Mouse (Mus musculus) brain, embryonic 14.5 days (tissue): ENCODE data around the gene Retnlb.

Source experiments
- CTCF ChIP-seq: fragments of 200-500 bp; IDR thresholded peaks from 2 replicates; pipeline ENCODE4 v1.5.1; 2012; ENCODE audit warnings: inconsistent platforms, mild to moderate bottlenecking, moderate library complexity, borderline replicate concordance; ENCODE audit not compliant: insufficient read depth, insufficient read length; ENCODE audit errors: extremely low read depth
- POLR2A ChIP-seq: fragments of 200-500 bp; IDR thresholded peaks from 2 replicates; pipeline ENCODE4 v1.6.1; 2012; ENCODE audit warnings: mild to moderate bottlenecking, inconsistent platforms, borderline replicate concordance; ENCODE audit not compliant: poor library complexity, insufficient read depth, insufficient read length, severe bottlenecking; ENCODE audit errors: extremely low read depth

DNA sequence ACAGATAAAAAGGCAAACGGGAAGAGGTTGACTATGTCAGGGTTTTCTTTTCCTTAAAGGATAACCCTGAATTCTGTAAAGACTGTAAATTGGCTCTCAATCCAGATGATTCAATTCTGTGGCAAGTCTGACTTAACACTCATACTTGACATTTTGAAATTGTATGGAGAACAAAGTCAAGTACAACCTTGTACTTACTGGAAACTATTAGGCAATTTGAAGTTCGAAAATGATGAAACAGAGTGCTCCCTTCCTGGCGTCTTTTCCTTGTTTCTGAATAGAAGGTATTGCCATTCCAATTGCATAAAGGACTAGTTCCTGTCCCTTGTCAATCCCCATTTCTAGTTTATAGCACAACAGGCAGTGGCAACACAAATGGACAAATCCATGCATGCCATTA, 17.2 kb upstream of the Retnlb start:
- TF ChIP-seq POLR2A (no peak), CTCF (no peak)
